Mouse (Mus musculus): ENCODE results near the gene Zfp451.
"Not testable (repeated sequence)": the region's sequence is repeated elsewhere in the genome, so short reads cannot be mapped to it uniquely, and the experiment has no call there.

Gene Zfp451

GRCm38 (mm10) chr1:33813868-33814794 lies at the start of gene Zfp451:
Gene Zfp451 (minus strand): TSS chr1:33814595.
- DNase-seq (ENCODE audit: low spot score) = peak; percentile 78

GRCm38 (mm10) chr1:33846807-33847206 lies 32.4 kb upstream of the Zfp451 start:
- no peak for DNase-seq (ENCODE audit: low spot score)

DNA sequence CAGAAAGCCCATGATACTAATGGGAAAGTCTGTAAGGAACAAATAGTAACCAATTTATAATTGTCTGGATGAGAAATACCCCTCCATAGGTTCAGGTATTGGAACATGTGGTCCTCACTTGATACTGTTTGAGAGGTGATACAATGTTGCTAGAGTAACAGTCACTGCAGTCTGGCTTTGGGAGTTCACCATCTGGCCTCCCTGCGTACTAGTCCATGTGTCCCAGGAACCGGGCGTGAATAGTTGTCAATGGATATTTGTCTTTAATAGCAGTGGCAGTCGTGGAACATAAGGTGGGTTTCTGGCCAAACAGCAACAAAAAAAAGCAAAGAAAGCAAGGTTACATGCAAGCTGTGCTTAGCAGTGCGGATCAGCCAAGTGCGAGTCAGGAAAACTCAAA lies 29.4 kb upstream of the Zfp451 start:
- DNase-seq (ENCODE audit: low spot score) = no peak

- not testable (repeated sequence) for DNase-seq (ENCODE audit: low spot score)
These were observed 24.6 kb upstream of the Zfp451 start for GRCm38 (mm10) chr1:33838952-33839351.

GRCm38 (mm10) chr1:33830586-33830985 lies 16.2 kb upstream of the Zfp451 start:
- no peak for DNase-seq (ENCODE audit: low spot score)

- no peak for DNase-seq (ENCODE audit: low spot score)
These were observed 3.5 kb upstream of the Zfp451 start for GRCm38 (mm10) chr1:33817931-33818330.

GRCm38 (mm10) chr1:33813495-33813867 lies 914 bp downstream of the Zfp451 start:
- DNase-seq (ENCODE audit: low spot score) = peak; percentile 3

DNA sequence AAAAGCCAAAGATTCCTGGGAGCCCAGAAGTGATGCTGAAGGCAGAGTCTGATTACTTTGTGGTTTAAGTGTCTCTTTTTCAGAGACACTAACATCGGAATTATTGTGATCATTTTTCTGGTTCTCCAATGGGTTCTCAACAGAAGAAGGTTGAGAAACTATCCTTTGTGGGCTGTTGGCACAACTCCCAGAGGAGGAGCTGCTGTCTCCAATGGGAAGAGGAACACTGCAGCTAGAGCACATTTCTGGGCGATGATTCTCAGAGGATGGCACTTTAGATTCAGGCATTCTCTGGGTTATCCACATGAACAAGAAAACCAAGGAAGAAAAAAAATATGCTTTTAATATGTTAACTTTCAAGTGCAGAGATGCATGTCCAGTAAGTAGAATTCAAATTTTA lies 11.1 kb downstream of the Zfp451 start:
- no peak for DNase-seq (ENCODE audit: low spot score)

- no peak for DNase-seq (ENCODE audit: low spot score)
These were observed 14.8 kb downstream of the Zfp451 start for GRCm38 (mm10) chr1:33799620-33800019.

- no peak for DNase-seq (ENCODE audit: low spot score)
These were observed 25.9 kb downstream of the Zfp451 start for GRCm38 (mm10) chr1:33788493-33788892.

GRCm38 (mm10) chr1:33788072-33788471 lies 26.3 kb downstream of the Zfp451 start:
- no peak for DNase-seq (ENCODE audit: low spot score)

DNA sequence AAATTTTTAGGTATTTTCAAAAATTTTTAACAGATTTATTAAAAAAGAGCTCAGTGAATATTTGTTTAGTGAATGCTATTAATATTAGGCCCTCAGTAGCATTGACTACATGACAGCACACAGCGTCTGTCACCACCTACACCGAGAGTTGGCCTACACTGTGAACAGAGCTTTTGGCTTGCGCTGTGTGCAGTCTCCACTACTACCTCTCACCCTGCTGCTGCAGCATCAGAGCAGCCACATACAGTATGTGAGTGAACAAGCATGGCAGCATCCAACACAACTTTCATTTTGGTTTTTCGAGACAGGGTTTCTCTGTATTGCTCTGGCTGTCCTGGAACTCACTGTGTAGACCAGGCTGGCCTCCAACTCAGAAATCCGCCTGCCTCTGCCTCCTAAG lies 29.8 kb downstream of the Zfp451 start:
- no peak for DNase-seq (ENCODE audit: low spot score)

- no peak for DNase-seq (ENCODE audit: low spot score)
These were observed 38.2 kb downstream of the Zfp451 start for GRCm38 (mm10) chr1:33776175-33776611.

DNA sequence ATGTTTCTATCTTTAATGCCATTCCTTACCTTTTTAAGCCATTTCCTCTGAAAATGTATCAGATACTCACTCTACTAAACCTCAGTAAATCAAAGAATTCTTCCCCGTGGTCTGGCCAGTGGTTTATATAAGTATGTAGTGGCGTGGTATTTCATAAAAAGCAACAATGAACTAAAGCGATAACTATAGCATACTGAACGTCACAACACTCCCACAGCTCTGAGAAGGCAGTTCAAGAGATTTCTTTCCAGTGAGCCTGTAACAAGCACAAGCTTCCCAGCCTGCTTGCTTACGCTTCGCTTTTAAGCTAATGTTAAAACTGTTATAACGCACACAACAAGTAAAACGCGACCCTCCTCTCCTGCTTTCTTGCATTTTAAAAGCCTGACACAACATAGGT lies 42.3 kb downstream of the Zfp451 start:
- no peak for DNase-seq (ENCODE audit: low spot score)

- DNase-seq (ENCODE audit: low spot score) = no peak
These were observed 42.8 kb downstream of the Zfp451 start for GRCm38 (mm10) chr1:33771621-33772020.

- DNase-seq (ENCODE audit: low spot score) = no peak
These were observed 45.6 kb downstream of the Zfp451 start for GRCm38 (mm10) chr1:33768827-33769226.

GRCm38 (mm10) chr1:33768091-33768787 lies 46.2 kb downstream of the Zfp451 start:
- DNase-seq (ENCODE audit: low spot score) = no peak

- DNase-seq (ENCODE audit: low spot score) = no peak
These were observed 47.6 kb downstream of the Zfp451 start for GRCm38 (mm10) chr1:33766520-33767508.

- no peak for DNase-seq (ENCODE audit: low spot score)
These were observed 48.8 kb downstream of the Zfp451 start for GRCm38 (mm10) chr1:33765468-33766080.

DNA sequence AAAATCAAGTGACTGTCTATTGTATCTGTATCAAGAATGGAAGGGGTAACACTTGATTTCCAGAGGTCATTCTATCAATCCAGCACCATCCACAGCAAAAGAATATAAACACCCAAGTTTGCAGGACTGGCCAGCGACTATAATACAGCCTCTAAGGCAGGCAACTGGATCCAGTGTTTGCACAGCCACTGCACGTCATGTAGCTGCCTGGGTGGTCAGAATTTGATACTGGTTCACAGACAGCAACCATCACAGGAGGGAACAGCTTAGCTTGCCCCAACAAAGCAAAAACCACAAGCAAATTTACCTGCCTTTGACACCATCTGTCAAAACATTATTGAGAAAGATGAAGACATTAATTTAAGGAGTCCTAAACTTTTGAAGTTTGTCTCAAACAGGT lies 50.6 kb downstream of the Zfp451 start:
- no peak for DNase-seq (ENCODE audit: low spot score)

GRCm38 (mm10) chr1:33758488-33758887 lies 55.9 kb downstream of the Zfp451 start:
- DNase-seq (ENCODE audit: low spot score) = no peak
